Mouse (Mus musculus) CH12.LX (cell line): ENCODE data around the gene 4931428F04Rik. TPM values are rescaled to one million over a fixed set of nuclear protein-coding genes. Genes with fewer than 3 reads are reported as not detected.

Experiments used
- DNase-seq: peaks from one replicate; pipeline ENCODE4 v3.0.0-alpha.2; 2013; ENCODE audit errors: extremely low read depth
- H3K27ac ChIP-seq: 2 replicates; pipeline ENCODE4 v1.5.1; 2012; ENCODE audit warnings: low read depth, mild to moderate bottlenecking, control low read depth, moderate library complexity; ENCODE audit not compliant: insufficient read depth
- H3K27me3 ChIP-seq: replicated peaks from 2 replicates; pipeline ENCODE3; 2012; ENCODE audit warnings: inconsistent platforms
- H3K36me3 ChIP-seq, 2 experiments: replicated peaks in 1 of 2; 2 replicates each; pipeline versions ENCODE3 to v1.6.1; 2012; ENCODE audit warnings: inconsistent platforms in 1 of 2, low read length in 1 of 2, mild to moderate bottlenecking in 1 of 2, mixed read lengths in 1 of 2, moderate library complexity in 1 of 2; ENCODE audit not compliant: control insufficient read depth in 1 of 2, insufficient read depth in 1 of 2
- H3K4me1 ChIP-seq, 2 experiments: 2 replicates each; pipeline ENCODE4 v1.6.1; 2012; ENCODE audit warnings: inconsistent platforms in 1 of 2, moderate library complexity in 1 of 2; ENCODE audit not compliant: insufficient read depth in 2 of 2, control insufficient read depth in 1 of 2
- H3K4me2 ChIP-seq: 2 replicates; pipeline ENCODE4 v1.6.1; 2012; ENCODE audit warnings: low read depth, mild to moderate bottlenecking, control low read depth; ENCODE audit not compliant: poor library complexity, insufficient read depth, severe bottlenecking
- H3K4me3 ChIP-seq, 3 experiments: fragments of 150-350 bp in 1 of 3; sonication (generic) in 1 of 3; replicated peaks in 1 of 3; 2 replicates each; pipeline versions ENCODE3 to v1.5.1; 2011 to 2012; ENCODE audit warnings: low read depth in 2 of 3, low read length in 2 of 3, mild to moderate bottlenecking in 2 of 3, moderate library complexity in 2 of 3, control low read depth in 1 of 3, improper control_type of control experiment in 1 of 3, inconsistent platforms in 1 of 3, mixed read lengths in 1 of 3; ENCODE audit not compliant: poor library complexity in 1 of 3
- H3K79me2 ChIP-seq: replicated peaks from 2 replicates; pipeline ENCODE4 v1.6.1; 2012; ENCODE audit warnings: mild to moderate bottlenecking, moderate library complexity; ENCODE audit not compliant: control insufficient read depth, poor library complexity, insufficient read depth, severe bottlenecking; ENCODE audit errors: extremely low read depth
- H3K9ac ChIP-seq: 2 replicates; pipeline ENCODE4 v1.6.1; 2012; ENCODE audit warnings: low read depth, mild to moderate bottlenecking, control low read depth, moderate library complexity; ENCODE audit not compliant: insufficient read depth
- H3K9me3 ChIP-seq: replicated peaks from 2 replicates; pipeline ENCODE3; 2012; ENCODE audit warnings: low read length, inconsistent platforms, mixed read lengths
- CHD1 ChIP-seq: IDR thresholded peaks from 2 replicates; pipeline ENCODE4 v1.6.1; 2012; ENCODE audit warnings: low read depth, low read length, improper control_type of control experiment, inconsistent platforms
- ELF1 ChIP-seq: IDR thresholded peaks from 2 replicates; pipeline ENCODE4 v1.6.1; 2014; ENCODE audit warnings: low read depth, mild to moderate bottlenecking, inconsistent platforms, low read length, improper control_type of control experiment
- EP300 ChIP-seq: IDR thresholded peaks from 2 replicates; pipeline ENCODE4 v1.6.1; 2011; ENCODE audit warnings: low read length, improper control_type of control experiment
- ETS1 ChIP-seq: conservative IDR thresholded peaks from 2 replicates; pipeline ENCODE4 v1.6.1; 2012; ENCODE audit warnings: low read depth, mild to moderate bottlenecking, inconsistent platforms, low read length, improper control_type of control experiment, moderate library complexity
- GABPA ChIP-seq: IDR thresholded peaks from 2 replicates; pipeline ENCODE4 v1.6.1; 2012; ENCODE audit warnings: low read depth, low read length, improper control_type of control experiment, inconsistent platforms; ENCODE audit not compliant: insufficient replicate concordance
- IRF4 ChIP-seq: IDR thresholded peaks from 2 replicates; pipeline ENCODE4 v1.6.1; 2014; ENCODE audit warnings: low read depth, mild to moderate bottlenecking, inconsistent platforms, low read length, improper control_type of control experiment
- JUN ChIP-seq: IDR thresholded peaks from 2 replicates; pipeline ENCODE4 v1.6.1; 2011; ENCODE audit warnings: low read depth, mild to moderate bottlenecking, low read length, improper control_type of control experiment, moderate library complexity; ENCODE audit not compliant: insufficient read depth
- KAT2A ChIP-seq: IDR thresholded peaks from 2 replicates; pipeline ENCODE4 v1.6.1; 2012; ENCODE audit warnings: low read length, improper control_type of control experiment, inconsistent platforms; ENCODE audit not compliant: insufficient replicate concordance
- MAX ChIP-seq: IDR thresholded peaks from 2 replicates; pipeline ENCODE4 v1.6.1; 2011; ENCODE audit warnings: low read length, improper control_type of control experiment
- MAZ ChIP-seq: IDR thresholded peaks from 2 replicates; pipeline ENCODE4 v1.6.1; 2012; ENCODE audit warnings: low read depth, mild to moderate bottlenecking, inconsistent platforms, low read length, improper control_type of control experiment, moderate library complexity
- MEF2A ChIP-seq: IDR thresholded peaks from 2 replicates; pipeline ENCODE4 v1.6.1; 2014; ENCODE audit warnings: low read depth, mild to moderate bottlenecking, inconsistent platforms, low read length, improper control_type of control experiment, borderline replicate concordance
- MXI1 ChIP-seq: IDR thresholded peaks from 2 replicates; pipeline ENCODE4 v1.6.1; 2011; ENCODE audit warnings: mild to moderate bottlenecking, low read depth, low read length, improper control_type of control experiment
- MYC ChIP-seq: IDR thresholded peaks from 2 replicates; pipeline ENCODE4 v1.6.1; 2011; ENCODE audit warnings: low read depth, mild to moderate bottlenecking, improper control_type of control experiment, low read length
- NELFE ChIP-seq: IDR thresholded peaks from 2 replicates; pipeline ENCODE4 v1.6.1; 2011; ENCODE audit warnings: low read depth, low read length, improper control_type of control experiment
- NRF1 ChIP-seq: IDR thresholded peaks from 2 replicates; pipeline ENCODE4 v1.6.1; 2014; ENCODE audit warnings: low read depth, mild to moderate bottlenecking, inconsistent platforms, low read length, improper control_type of control experiment, moderate library complexity
- POLR2A ChIP-seq: IDR thresholded peaks from 2 replicates; pipeline ENCODE4 v1.6.1; 2011; ENCODE audit warnings: low read depth, mild to moderate bottlenecking, improper control_type of control experiment, low read length
- POLR2AphosphoS2 ChIP-seq: IDR thresholded peaks from 2 replicates; pipeline ENCODE4 v1.6.1; 2011; ENCODE audit warnings: low read depth, low read length, improper control_type of control experiment
- RCOR1 ChIP-seq: conservative IDR thresholded peaks from 2 replicates; pipeline ENCODE4 v1.6.1; 2012; ENCODE audit warnings: low read depth, mild to moderate bottlenecking, inconsistent platforms, low read length, improper control_type of control experiment
- SIN3A ChIP-seq: IDR thresholded peaks from 2 replicates; pipeline ENCODE4 v1.6.1; 2012; ENCODE audit warnings: low read length, improper control_type of control experiment, inconsistent platforms
- TBP ChIP-seq: conservative IDR thresholded peaks from 2 replicates; pipeline ENCODE4 v1.6.1; 2011; ENCODE audit warnings: low read depth, low read length, improper control_type of control experiment
- TCF12 ChIP-seq: IDR thresholded peaks from 2 replicates; pipeline ENCODE4 v1.6.1; 2014; ENCODE audit warnings: low read depth, mild to moderate bottlenecking, inconsistent platforms, low read length, improper control_type of control experiment
- USF1 ChIP-seq: IDR thresholded peaks from 2 replicates; pipeline ENCODE4 v1.6.1; 2014; ENCODE audit warnings: low read depth, mild to moderate bottlenecking, inconsistent platforms, low read length, improper control_type of control experiment
- USF2 ChIP-seq: conservative IDR thresholded peaks from 2 replicates; pipeline ENCODE4 v1.6.1; 2011; ENCODE audit warnings: low read depth, low read length, improper control_type of control experiment
- ZC3H11A ChIP-seq: IDR thresholded peaks from 2 replicates; pipeline ENCODE4 v1.6.1; 2012; ENCODE audit warnings: low read depth, mild to moderate bottlenecking, inconsistent platforms, low read length, improper control_type of control experiment
- ZKSCAN1 ChIP-seq: IDR thresholded peaks from 2 replicates; pipeline ENCODE4 v1.6.1; 2012; ENCODE audit warnings: low read depth, inconsistent platforms, low read length, improper control_type of control experiment, borderline replicate concordance
- ZMIZ1 ChIP-seq: IDR thresholded peaks from 2 replicates; pipeline ENCODE4 v1.6.1; 2012; ENCODE audit warnings: low read depth, mild to moderate bottlenecking, inconsistent platforms, low read length, improper control_type of control experiment
- ZNF384 ChIP-seq: IDR thresholded peaks from 2 replicates; pipeline ENCODE4 v1.6.1; 2012; ENCODE audit warnings: low read depth, low read length, improper control_type of control experiment, inconsistent platforms
- dilution Hi-C: fragments of 300-500 bp; cut with MboI; formaldehyde crosslinking; loops from 2 replicates; pipeline ENCODE4 v1.14.3; 2020; ENCODE audit warnings: low sequenced_read_pairs; ENCODE audit not compliant: extremely low pct_unique_long_range_greater_than_20kb, extremely low pct_ligation_motif_present
- in situ Hi-C: fragments of 300-500 bp; cut with MboI; formaldehyde crosslinking; loops from 3 replicates; pipeline ENCODE4 v1.14.3; 2019; ENCODE audit warnings: low sequenced_read_pairs, low pct_ligation_motif_present, low pct_unique_long_range_greater_than_20kb, mixed read lengths
- polyA plus RNA-seq: library from polyadenylated mRNA; unstranded; fragments of >175 nt; gene quantifications from 2 replicates; pipeline ENCODE4 v1.2.1, GENCODE M21; 2012; ENCODE audit warnings: low read depth; ENCODE audit not compliant: insufficient read length
- total RNA-seq, 2 experiments: library from RNA; depleted of rRNA; stranded (reverse); fragments of 300-350 nt in 1 of 2; fragments of >200 nt in 1 of 2; gene quantifications; 2 replicates each; pipeline ENCODE4 v1.2.3; 2012 to 2014

The 4931428F04Rik gene
- total and polyA plus RNA-seq, 3 experiments: 2.7 to 9.1 (median 4.7) TPM

- Histone ChIP-seq H3K9me3 (peaks cover 19% of the 10 kb centered on the region), H3K27ac (no peak overlapping the region), H3K36me3 (peaks cover 22 to 40% of the 10 kb centered on the region in 2 experiments), H3K4me2 (no peak overlapping the region), H3K4me3 (peak overlapping the region in 1 of 3 experiments; percentile 1), H3K4me1 (peaks cover 0 to 24% of the 10 kb centered on the region in 2 experiments; a peak in 2 of 4 replicates), H3K9ac (no peak overlapping the region), H3K79me2 (no peaks in the 10 kb centered on the region), H3K27me3 (no peaks in the 10 kb centered on the region)
- DNase-seq: peak; percentile 90
- TF ChIP-seq ETS1 (peak; percentile 54), ZNF384 (no peak), KAT2A (no peak), JUN (no peak), ZMIZ1 (no peak), RCOR1 (no peak), MAX (no peak), USF1 (no peak), ZC3H11A (no peak), IRF4 (peak; percentile 26; the same call in 1 of the 2 replicates), EP300 (peak; percentile 51; the same call in 1 of the 2 replicates), NELFE (no peak), POLR2AphosphoS2 (no peak), MAZ (0 out of 2 replicates have a peak, but pooled peaks have one; percentile 50), ZKSCAN1 (no peak), MYC (no peak), SIN3A (0 out of 2 replicates have a peak, but pooled peaks have one; percentile 26)
- dilution Hi-C loops (no loop called here), in situ Hi-C loops (no loop called here)
Observed at GRCm38 (mm10) chr8:105266775-105267174, 22.9 kb downstream of the 4931428F04Rik start.

GRCm38 (mm10) chr8:105265128-105265527, 24.5 kb downstream of the 4931428F04Rik start:
- H3K4me2 ChIP-seq: peak overlapping the region; percentile 52
- in situ Hi-C loops: no loop called here
- peaks cover 22 to 38% of the 10 kb centered on the region in 2 experiments for H3K36me3 ChIP-seq
- no peaks in the 10 kb centered on the region for H3K79me2 ChIP-seq
- dilution Hi-C loops: no loop called here
- peaks cover 4 to 40% of the 10 kb centered on the region in 2 experiments; a peak in 3 of 4 replicates for H3K4me1 ChIP-seq
- DNase-seq: peak; percentile 81
- TF ChIP-seq MXI1: peak; percentile 86
- 0 out of 2 replicates have a peak, but pooled peaks have one; percentile 11 for TF ChIP-seq MEF2A
- peak; percentile 86 for TF ChIP-seq ELF1
- TF ChIP-seq NRF1: no peak
- peak; percentile 56; the same call in 1 of the 2 replicates for TF ChIP-seq POLR2A
- peak; percentile 92 for TF ChIP-seq SIN3A
- no peak for TF ChIP-seq ETS1
- TF ChIP-seq NELFE: peak; percentile 53; the same call in 1 of the 2 replicates
- TF ChIP-seq USF1: no peak
- no peak for TF ChIP-seq ZNF384
- TF ChIP-seq TBP: 0 out of 2 replicates have a peak, but pooled peaks have one; percentile 42
- 0 out of 2 replicates have a peak, but pooled peaks have one; percentile 55 for TF ChIP-seq MAZ
- 0 out of 2 replicates have a peak, but pooled peaks have one; percentile 46 for TF ChIP-seq MYC
- no peak for TF ChIP-seq USF2
- no peak for TF ChIP-seq GABPA
- 0 out of 2 replicates have a peak, but pooled peaks have one; percentile 36 for TF ChIP-seq CHD1
- TF ChIP-seq TCF12: 0 out of 2 replicates have a peak, but pooled peaks have one; percentile 38
- TF ChIP-seq MAX: peak; percentile 55; the same call in 1 of the 2 replicates
- H3K9ac ChIP-seq: peak overlapping the region; percentile 64
- peak overlapping the region; percentile 79 to 86 (median 83) for H3K4me3 ChIP-seq
- H3K9me3 ChIP-seq: peaks cover 23% of the 10 kb centered on the region
- H3K27me3 ChIP-seq: no peaks in the 10 kb centered on the region
- H3K27ac ChIP-seq: peak overlapping the region; percentile 13; the same call in 1 of the 2 replicates
